Mouse (Mus musculus) heart, embryonic 16.5 days (tissue): ENCODE results near the gene Prnp. TPM values are rescaled to one million over a fixed set of nuclear protein-coding genes. Genes with fewer than 3 reads are reported as not detected.

ENCODE experiments used
- polyA plus RNA-seq: library from polyadenylated mRNA; unstranded; fragments of >200 nt; fragmentation: Nextera tagmentation; extraction: Ambion mirVana; gene quantifications from 2 replicates; pipeline ENCODE4 v1.2.1, GENCODE M21; 2015

The Prnp gene
- polyA plus RNA-seq, 1 experiment from 2014 or later: 115 TPM

Other genes starting within 250 kb of the Prnp start
- not detected in 2 replicates for gene Erv3, start 50.2 kb upstream of the Prnp start, polyA plus RNA-seq
- not detected in 2 replicates for gene Prn, start within 50 bp of the Prnp start, polyA plus RNA-seq
- 22.7 and 25.2 TPM in 2 replicates for gene Prnd, start 40.9 kb downstream of the Prnp start, polyA plus RNA-seq
- gene Rassf2, start 120.3 kb downstream of the Prnp start, polyA plus RNA-seq: 10.6 and 12.5 TPM in 2 replicates
- gene Slc23a2, start 235.2 kb downstream of the Prnp start, polyA plus RNA-seq: 9.5 and 10.4 TPM in 2 replicates